Mouse (Mus musculus) hindbrain, embryonic 13.5 days (tissue): ENCODE measurements around the gene Comp. TPM values are rescaled to one million over a fixed set of nuclear protein-coding genes. Genes with fewer than 3 reads are reported as not detected.

Experiments
- ATAC-seq: fragments of 200-750 bp; cut with Nextera tagmentation; 2 replicates; pipeline ENCODE4 v1.8.0; 2017; ENCODE audit warnings: moderate TSS enrichment; ENCODE audit not compliant: low FRiP score
- H3K27ac ChIP-seq: fragments of 300-500 bp; sonication (generic); 2 replicates; pipeline ENCODE4 v1.5.1; 2015; ENCODE audit warnings: inconsistent platforms, mild to moderate bottlenecking, moderate library complexity
- H3K27me3 ChIP-seq: fragments of 300-500 bp; sonication (generic); 2 replicates; pipeline ENCODE4 v1.6.1; 2015; ENCODE audit warnings: mild to moderate bottlenecking, inconsistent platforms
- H3K36me3 ChIP-seq: fragments of 300-500 bp; sonication (generic); 2 replicates; pipeline ENCODE4 v1.6.1; 2015; ENCODE audit warnings: mild to moderate bottlenecking, inconsistent platforms
- H3K4me1 ChIP-seq: fragments of 300-500 bp; sonication (generic); replicated peaks from 2 replicates; pipeline ENCODE4 v1.6.1; 2015; ENCODE audit warnings: inconsistent platforms
- H3K4me2 ChIP-seq: fragments of 300-500 bp; sonication (generic); 2 replicates; pipeline ENCODE4 v1.6.1; 2015; ENCODE audit warnings: inconsistent platforms, mild to moderate bottlenecking, moderate library complexity
- H3K4me3 ChIP-seq: fragments of 300-500 bp; sonication (generic); 2 replicates; pipeline ENCODE4 v1.5.1; 2015; ENCODE audit warnings: mild to moderate bottlenecking, inconsistent platforms
- H3K9ac ChIP-seq: fragments of 300-500 bp; sonication (generic); 2 replicates; pipeline ENCODE4 v1.6.1; 2015; ENCODE audit warnings: mild to moderate bottlenecking, inconsistent platforms
- H3K9me3 ChIP-seq: fragments of 300-500 bp; sonication (generic); 2 replicates; pipeline ENCODE4 v1.6.1; 2016; ENCODE audit warnings: inconsistent platforms
- WGBS: fragments of 180-500 bp; shearing (Covaris S2); methylation state at CpG from one replicate; pipeline ENCODE4 v1.1.7; 2015; 5-methylcytosine and 5-hydroxymethylcytosine counted together
- polyA plus RNA-seq: library from polyadenylated mRNA; unstranded; fragments of >200 nt; fragmentation: Nextera tagmentation; extraction: Ambion mirVana; gene quantifications from 2 replicates; pipeline ENCODE4 v1.2.1, GENCODE M21; 2015

The Comp gene
- polyA plus RNA-seq, 1 experiment from 2014 or later, result 0.14 TPM

DNA sequence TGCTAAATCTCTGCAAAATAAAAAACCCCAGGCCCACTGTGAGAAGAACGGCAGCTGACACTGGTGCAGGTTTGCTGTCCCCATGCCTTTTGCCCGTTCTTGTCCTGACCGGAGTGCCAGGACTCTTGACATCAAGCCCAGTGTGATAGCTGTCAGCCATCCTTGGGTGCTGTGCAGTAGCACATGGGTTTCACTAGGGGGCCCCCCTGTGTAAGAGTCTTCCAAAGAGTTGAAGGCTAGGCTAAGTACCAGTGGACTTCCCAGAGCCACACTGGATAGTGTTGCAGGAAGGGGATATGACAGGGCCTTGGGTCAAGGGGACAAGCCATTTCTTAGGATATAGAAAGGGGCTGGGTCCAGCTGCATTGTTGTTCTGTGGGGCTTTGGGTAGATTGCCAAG, 9.9 kb downstream of the Comp start:
- Histone ChIP-seq H3K36me3 (peaks cover 42% of the 10 kb centered on the region), H3K27me3 (peaks cover 31% of the 10 kb centered on the region), H3K4me1 (no peaks in the 10 kb centered on the region), H3K4me2 (no peak overlapping the region), H3K4me3 (no peak overlapping the region), H3K27ac (no peak overlapping the region), H3K9ac (no peak overlapping the region), H3K9me3 (no peaks in the 10 kb centered on the region)
- peak; percentile 29; the same call in 1 of the 2 replicates for ATAC-seq
- WGBS, result 54% methylated on average over 3 of the region's 3 CpGs

DNA sequence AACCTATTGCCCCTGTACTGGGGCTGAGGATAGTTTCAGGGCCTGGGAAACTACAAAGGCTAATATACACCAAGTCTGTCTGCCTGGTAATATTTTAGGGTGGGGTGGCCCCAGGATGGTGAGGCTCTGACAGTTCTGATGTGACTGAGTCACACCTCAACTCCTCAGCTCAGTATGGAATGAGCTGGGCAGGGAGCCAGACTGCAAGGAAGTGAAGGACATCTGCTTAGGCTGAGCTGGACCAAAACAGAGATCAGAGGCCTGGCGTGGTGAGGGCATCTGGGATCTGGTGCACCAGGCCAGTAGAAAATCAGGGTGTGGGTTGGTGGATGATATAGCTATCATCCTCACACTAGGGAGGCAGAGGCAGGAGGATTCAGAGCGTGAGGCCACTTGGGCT, 16.3 kb downstream of the Comp start:
- H3K4me2 ChIP-seq, result no peak overlapping the region
- peaks cover 86% of the 10 kb centered on the region for H3K36me3 ChIP-seq
- H3K4me3 ChIP-seq, result no peak overlapping the region
- H3K27me3 ChIP-seq, result no peaks in the 10 kb centered on the region
- no peak overlapping the region for H3K27ac ChIP-seq
- no peaks in the 10 kb centered on the region for H3K4me1 ChIP-seq
- no peak overlapping the region for H3K9ac ChIP-seq
- WGBS, result 95% methylated on average over 2 of the region's 2 CpGs
- no peak for ATAC-seq
- H3K9me3 ChIP-seq, result no peaks in the 10 kb centered on the region

DNA sequence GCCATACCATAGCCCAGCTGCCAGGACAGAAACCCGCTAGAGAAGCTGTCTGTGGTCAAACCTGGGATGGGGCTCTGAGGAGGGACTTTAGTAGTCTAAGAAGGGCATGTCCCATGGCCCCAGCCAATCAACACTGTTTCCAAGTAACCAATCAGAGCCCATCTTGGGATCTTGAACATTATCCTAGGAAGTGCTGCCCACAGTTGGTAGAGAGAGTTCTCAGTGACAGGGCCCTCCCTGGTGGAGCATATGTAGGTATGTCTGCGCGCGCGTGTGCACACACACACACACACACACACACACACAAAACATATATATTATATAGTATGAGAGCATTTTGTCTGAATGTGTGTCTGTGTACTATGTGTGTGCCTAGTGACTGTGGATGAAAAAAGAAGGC, 19.7 kb downstream of the Comp start:
- H3K9ac ChIP-seq, result no peak overlapping the region
- H3K4me3 ChIP-seq, result no peak overlapping the region
- no peak for ATAC-seq
- no peaks in the 10 kb centered on the region for H3K9me3 ChIP-seq
- peaks cover 4% of the 10 kb centered on the region; the same call in 1 of the 2 replicates for H3K4me1 ChIP-seq
- H3K36me3 ChIP-seq, result peaks cover 64% of the 10 kb centered on the region
- H3K27me3 ChIP-seq, result no peaks in the 10 kb centered on the region
- H3K4me2 ChIP-seq, result no peak overlapping the region
- no peak overlapping the region for H3K27ac ChIP-seq
- WGBS, result 81% methylated on average over 5 of the region's 5 CpGs

DNA sequence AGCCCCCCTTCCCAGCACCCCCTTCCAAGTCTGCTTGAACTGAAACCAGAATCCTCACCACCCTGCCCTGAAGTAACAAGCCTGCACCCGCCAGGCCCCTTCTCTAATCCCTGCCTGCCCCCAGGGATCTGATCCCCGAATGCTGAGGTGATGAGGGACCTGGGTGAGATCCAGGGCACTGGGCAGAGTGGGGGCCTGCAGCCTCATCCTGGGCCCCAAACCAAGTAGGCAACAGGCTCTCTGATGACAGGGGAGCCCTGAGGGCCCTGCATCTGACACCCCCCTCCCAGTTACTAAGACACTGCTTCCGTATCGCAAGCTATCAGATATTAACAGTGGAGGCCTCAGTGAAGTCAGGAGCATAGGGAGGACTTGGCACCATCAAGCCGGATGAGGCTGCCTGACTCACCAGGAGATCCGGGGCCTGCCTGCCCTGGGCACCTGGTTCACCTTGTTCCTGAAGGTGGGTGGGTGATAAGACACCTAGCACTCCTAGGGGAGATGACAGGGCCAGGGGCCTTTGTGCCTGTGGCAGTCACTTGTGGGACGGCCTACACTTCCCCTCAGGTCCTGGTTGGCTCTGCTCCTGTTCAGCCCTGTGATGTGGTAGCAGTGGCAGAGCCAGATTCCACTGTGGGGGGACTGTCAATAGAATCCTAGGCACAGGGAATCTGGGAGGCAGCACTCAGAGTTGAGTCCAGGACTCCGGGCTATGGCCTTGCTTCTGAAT, 21.1 kb downstream of the Comp start:
- Histone ChIP-seq H3K27me3 (no peaks in the 10 kb centered on the region), H3K9ac (no peak overlapping the region), H3K36me3 (peaks cover 54% of the 10 kb centered on the region), H3K4me2 (no peak overlapping the region), H3K4me1 (peaks cover 4% of the 10 kb centered on the region; the same call in 1 of the 2 replicates), H3K27ac (no peak overlapping the region), H3K9me3 (no peaks in the 10 kb centered on the region), H3K4me3 (no peak overlapping the region)
- ATAC-seq, result no peak
- WGBS, result 93% methylated on average over 8 of the region's 8 CpGs

DNA sequence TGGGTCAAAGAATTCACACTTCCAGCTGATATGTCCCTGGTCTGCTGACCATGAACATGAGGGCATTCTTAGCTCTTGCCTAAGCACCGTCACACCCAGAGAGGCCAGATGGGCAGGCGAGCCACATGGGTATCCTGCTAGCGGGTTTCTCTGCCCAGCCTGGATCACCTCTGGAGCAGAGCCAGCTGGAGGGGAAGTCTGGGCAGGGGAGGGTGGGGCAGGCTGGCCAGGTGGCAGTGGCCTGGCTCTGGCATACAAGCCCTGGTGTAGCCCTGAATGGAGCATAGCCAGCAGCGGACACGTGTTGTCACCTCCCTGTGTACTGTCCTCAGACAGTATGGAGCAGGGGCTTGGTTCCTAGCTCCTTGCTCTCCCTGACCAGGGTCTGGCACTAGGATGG, 22.3 kb downstream of the Comp start:
- peaks cover 54% of the 10 kb centered on the region for H3K36me3 ChIP-seq
- no peaks in the 10 kb centered on the region for H3K27me3 ChIP-seq
- H3K9ac ChIP-seq, result 0 out of 2 replicates have a peak overlapping the region, but pooled peaks have one; percentile 19
- no peaks in the 10 kb centered on the region for H3K9me3 ChIP-seq
- no peak overlapping the region for H3K27ac ChIP-seq
- H3K4me3 ChIP-seq, result no peak overlapping the region
- no peak overlapping the region for H3K4me2 ChIP-seq
- no peak for ATAC-seq
- peaks cover 4% of the 10 kb centered on the region; the same call in 1 of the 2 replicates for H3K4me1 ChIP-seq
- WGBS, result 81% methylated on average over 5 of the region's 5 CpGs

DNA sequence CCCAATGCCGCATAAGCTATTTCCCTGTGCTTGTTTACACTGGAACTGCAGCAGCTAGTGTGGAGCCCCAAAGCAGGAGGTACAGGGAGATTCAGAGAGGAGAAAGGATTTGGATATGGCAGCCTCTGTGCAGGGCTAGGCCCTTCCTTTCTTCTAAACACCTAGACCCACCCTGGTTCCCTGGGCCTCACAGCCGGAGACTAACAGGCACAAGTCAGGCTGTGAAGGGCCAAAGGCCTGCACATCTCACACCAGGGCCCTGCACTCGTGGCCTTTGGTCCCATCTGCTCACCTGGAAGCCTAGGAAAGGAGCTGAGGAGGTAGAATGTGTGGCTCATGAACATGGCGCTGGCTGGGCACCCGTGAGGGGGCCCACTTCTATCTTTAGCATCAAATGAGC, 22.8 kb downstream of the Comp start:
- no peaks in the 10 kb centered on the region for H3K27me3 ChIP-seq
- peaks cover 4% of the 10 kb centered on the region; the same call in 1 of the 2 replicates for H3K4me1 ChIP-seq
- H3K4me3 ChIP-seq, result no peak overlapping the region
- H3K4me2 ChIP-seq, result no peak overlapping the region
- H3K9me3 ChIP-seq, result no peaks in the 10 kb centered on the region
- no peak for ATAC-seq
- no peak overlapping the region for H3K27ac ChIP-seq
- WGBS, result 87% methylated on average over 5 of the region's 5 CpGs
- peaks cover 52% of the 10 kb centered on the region for H3K36me3 ChIP-seq
- H3K9ac ChIP-seq, result 0 out of 2 replicates have a peak overlapping the region, but pooled peaks have one; percentile 19

DNA sequence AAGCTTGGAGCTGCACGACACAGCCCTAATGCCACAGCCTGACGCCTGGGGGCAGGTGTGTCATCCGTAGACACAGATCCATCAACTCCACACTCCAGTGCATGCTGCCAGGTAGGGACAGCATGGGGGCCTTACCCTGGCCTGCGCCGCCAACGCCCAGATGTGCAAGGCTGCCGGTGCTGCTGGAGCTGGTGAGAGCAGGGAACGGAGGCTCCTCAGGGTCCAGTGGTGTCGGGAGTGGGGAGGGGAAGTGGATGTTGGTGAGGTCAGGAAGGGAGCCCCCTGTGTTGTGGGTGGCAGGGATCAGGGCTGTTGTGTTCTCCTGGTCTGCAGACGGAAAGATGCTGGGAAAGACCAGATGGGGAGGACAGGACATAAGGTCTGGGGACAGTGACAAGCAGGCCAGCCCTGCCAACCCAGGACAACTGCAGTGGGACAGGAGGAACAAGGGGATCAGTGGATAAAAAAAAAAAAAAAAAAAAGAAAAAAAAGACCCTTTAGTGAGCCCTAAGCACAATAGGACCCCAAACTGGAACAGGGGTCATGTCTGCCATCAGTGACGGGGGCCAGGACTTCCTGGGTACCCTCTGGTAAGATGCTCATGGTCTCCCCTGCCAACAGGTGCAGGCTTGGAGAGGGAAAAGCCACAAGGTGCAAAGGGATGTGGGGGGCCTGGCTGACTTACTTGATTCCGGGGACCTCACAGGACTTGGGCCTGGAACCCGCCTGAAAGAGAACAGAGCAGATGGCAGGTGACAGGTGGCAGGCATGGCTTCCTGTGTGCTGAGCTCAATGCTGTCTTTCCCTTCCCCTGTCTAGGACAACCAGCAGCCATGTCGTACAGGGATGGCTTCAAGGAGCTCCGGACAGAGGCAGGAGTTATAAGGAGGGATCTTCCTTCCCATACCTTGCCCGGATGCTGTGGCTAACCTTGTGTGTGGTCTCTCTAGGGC, 24.5 kb downstream of the Comp start:
- Histone ChIP-seq H3K4me1 (peaks cover 4% of the 10 kb centered on the region; the same call in 1 of the 2 replicates), H3K27me3 (no peaks in the 10 kb centered on the region), H3K36me3 (peaks cover 43% of the 10 kb centered on the region), H3K9ac (0 out of 2 replicates have a peak overlapping the region, but pooled peaks have one; percentile 24), H3K27ac (no peak overlapping the region), H3K4me2 (no peak overlapping the region), H3K4me3 (no peak overlapping the region), H3K9me3 (no peaks in the 10 kb centered on the region)
- ATAC-seq, result no peak
- WGBS, result 89% methylated on average over 16 of the region's 16 CpGs

DNA sequence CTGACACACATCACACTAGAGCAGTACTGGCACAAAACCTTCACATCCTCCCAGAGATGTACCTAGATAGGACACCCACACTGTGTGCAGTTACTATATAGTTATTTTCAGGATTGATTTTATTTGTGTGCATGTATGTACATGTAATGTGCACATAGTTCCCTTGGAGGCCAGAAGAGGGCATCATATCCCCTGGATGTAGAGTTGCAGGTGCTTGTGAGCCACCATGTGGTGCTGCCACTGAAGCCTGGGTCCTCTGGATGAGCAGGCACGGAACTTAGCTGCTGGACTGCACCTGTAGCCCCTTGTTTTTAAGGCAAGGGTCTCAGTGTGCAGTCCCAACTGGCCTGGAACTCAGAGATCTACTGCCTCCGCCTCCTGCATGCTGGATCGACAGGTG, 30.9 kb downstream of the Comp start:
- Histone ChIP-seq H3K27ac (no peak overlapping the region), H3K4me2 (no peak overlapping the region), H3K4me3 (no peak overlapping the region), H3K36me3 (peaks cover 25% of the 10 kb centered on the region), H3K4me1 (peaks cover 33% of the 10 kb centered on the region), H3K9ac (no peak overlapping the region), H3K9me3 (no peaks in the 10 kb centered on the region), H3K27me3 (no peaks in the 10 kb centered on the region)
- 96% methylated on average over 3 of the region's 3 CpGs for WGBS
- ATAC-seq, result no peak

DNA sequence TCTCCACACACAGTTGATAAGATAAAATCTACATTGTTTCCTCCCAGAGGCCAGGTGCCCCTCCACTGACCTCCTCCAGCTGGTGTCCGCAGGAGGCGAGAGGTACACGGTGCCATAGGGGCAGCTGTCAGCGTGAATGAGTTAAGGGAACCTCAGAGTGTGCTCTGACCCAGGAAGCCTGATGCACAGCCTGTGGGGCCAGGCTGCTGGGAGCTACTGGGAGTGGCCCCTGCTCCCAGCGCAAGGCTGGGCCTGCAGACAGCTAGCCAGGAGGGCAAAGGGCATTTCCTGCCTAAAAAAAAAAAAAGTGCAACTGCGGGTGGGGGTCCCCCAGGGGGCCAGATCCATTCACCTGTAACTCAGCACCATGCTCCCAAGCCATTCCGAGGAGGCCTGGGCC, 31.8 kb downstream of the Comp start:
- Histone ChIP-seq H3K4me2 (no peak overlapping the region), H3K36me3 (peaks cover 20% of the 10 kb centered on the region), H3K27ac (no peak overlapping the region), H3K9ac (no peak overlapping the region), H3K27me3 (no peaks in the 10 kb centered on the region), H3K4me3 (no peak overlapping the region), H3K9me3 (no peaks in the 10 kb centered on the region), H3K4me1 (peaks cover 41% of the 10 kb centered on the region)
- ATAC-seq, result no peak
- WGBS, result 59% methylated on average over 7 of the region's 7 CpGs

DNA sequence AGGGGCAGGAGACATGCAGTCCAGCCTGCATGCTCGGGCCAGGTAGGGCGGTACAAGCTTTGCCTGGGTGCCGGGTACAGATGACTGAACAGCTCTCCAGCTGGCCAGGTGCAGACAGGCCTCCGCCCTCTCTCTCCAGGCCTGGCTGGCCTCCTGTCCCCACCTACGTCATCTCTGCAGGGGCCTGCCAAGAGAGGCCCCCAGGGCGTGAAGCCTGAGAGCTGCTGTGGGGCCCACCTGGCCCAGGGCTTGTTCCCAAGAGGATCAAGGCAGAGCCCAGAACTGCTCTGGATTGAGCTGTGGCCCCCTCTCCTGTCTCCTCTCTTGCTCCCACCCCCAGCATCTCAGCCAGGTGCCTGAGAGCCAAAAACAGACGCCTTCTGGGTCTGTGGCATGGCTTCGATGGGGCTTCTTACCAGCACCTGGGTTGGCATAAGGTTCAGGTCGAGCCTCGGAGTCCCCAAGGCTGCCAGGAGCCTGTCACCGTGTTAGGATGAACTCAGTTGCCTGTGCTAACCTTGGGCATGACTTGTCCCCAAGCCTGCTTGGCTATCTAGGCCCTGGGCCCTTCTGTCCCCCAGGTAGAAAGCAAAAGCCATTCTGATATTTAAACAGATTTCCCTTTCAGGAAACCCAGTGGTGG, 33.2 kb downstream of the Comp start:
- WGBS, result 81% methylated on average over 10 of the region's 11 CpGs
- ATAC-seq, result no peak
- Histone ChIP-seq H3K4me3 (no peak overlapping the region), H3K4me2 (no peak overlapping the region), H3K4me1 (peaks cover 45% of the 10 kb centered on the region), H3K9me3 (no peaks in the 10 kb centered on the region), H3K9ac (peak overlapping the region; percentile 8; the same call in 1 of the 2 replicates), H3K27ac (no peak overlapping the region), H3K27me3 (no peaks in the 10 kb centered on the region), H3K36me3 (peaks cover 12% of the 10 kb centered on the region)

DNA sequence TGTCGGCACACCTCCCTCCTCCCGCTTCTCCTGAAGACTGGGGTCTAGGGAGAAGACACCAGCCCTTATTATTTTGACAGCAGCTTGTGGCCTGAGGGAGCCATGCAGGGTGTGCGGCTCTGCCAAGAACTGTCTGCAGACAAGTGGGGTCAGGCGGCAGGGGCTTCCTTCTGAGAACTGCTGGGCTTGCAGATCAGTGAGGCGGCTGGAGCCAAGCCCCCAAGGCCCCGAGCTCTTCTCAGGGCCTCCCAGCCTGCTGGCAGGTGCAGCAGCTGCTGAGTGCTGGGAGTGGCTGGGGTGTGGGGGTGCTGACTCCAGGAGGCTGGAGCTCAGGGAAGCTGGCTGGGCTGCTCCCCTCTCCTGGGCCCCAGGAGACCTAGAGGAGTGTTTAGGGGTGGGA, 34.9 kb downstream of the Comp start:
- ATAC-seq, result peak; percentile 35
- peak overlapping the region; percentile 82 for H3K27ac ChIP-seq
- H3K4me2 ChIP-seq, result peak overlapping the region; percentile 7; the same call in 1 of the 2 replicates
- WGBS, result 34% methylated on average over 6 of the region's 6 CpGs
- peaks cover 13% of the 10 kb centered on the region for H3K36me3 ChIP-seq
- peak overlapping the region; percentile 62 for H3K9ac ChIP-seq
- H3K4me1 ChIP-seq, result peaks cover 45% of the 10 kb centered on the region
- no peaks in the 10 kb centered on the region for H3K9me3 ChIP-seq
- no peaks in the 10 kb centered on the region for H3K27me3 ChIP-seq
- no peak overlapping the region for H3K4me3 ChIP-seq

DNA sequence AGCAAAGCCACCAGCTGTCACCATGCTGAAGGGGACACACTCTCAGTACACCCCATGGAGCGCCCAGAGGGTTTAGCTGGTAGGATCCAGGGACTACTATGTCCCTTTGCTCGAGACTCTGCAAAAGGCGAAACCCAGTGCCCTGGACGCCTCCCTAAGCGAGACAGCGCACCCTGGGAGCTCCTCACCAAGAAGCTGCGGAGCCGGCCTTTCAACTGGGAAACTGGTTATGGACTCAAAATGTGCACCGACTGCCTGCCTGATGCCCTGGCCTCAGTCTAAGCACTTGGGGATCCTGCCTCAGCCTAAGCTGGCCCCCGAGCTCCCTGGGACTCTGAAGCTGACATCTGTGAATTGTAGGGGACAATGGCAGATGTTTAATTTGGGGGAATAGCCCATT, 35.7 kb downstream of the Comp start:
- H3K4me3 ChIP-seq, result no peak overlapping the region
- ATAC-seq, result no peak
- peaks cover 45% of the 10 kb centered on the region for H3K4me1 ChIP-seq
- H3K9ac ChIP-seq, result peak overlapping the region; percentile 62
- 67% methylated on average over 10 of the region's 10 CpGs for WGBS
- no peaks in the 10 kb centered on the region for H3K27me3 ChIP-seq
- H3K4me2 ChIP-seq, result no peak overlapping the region
- H3K9me3 ChIP-seq, result no peaks in the 10 kb centered on the region
- H3K27ac ChIP-seq, result peak overlapping the region; percentile 82
- peaks cover 14% of the 10 kb centered on the region for H3K36me3 ChIP-seq
